Mouse (Mus musculus): ENCODE data around the gene 2300002M23Rik. TPM values are rescaled to one million over a fixed set of nuclear protein-coding genes. Genes with fewer than 3 reads are reported as not detected.
A peak's percentile ranks its signal among the peaks of the same experiment; 100 is the strongest.

2300002M23Rik gene
- polyA plus RNA-seq, 1 experiment: not detected

- no peak for TF ChIP-seq POLR2A (IDR thresholded peaks at IDR 0.05; ENCODE audit: low read depth, low read length)
- no peak for TF ChIP-seq CTCF (IDR thresholded peaks at IDR 0.05; ENCODE audit: extremely low read depth, insufficient read depth, insufficient read length, insufficient replicate concordance)
- 82% methylated on average over 4 of the region's 4 CpGs for WGBS
- DNase-seq (ENCODE audit: low read depth in 1 of 2, low spot score in 2 of 2): no peak
- Histone ChIP-seq H3K4me1 (ENCODE audit: control insufficient read depth, insufficient read depth, insufficient read length) (no peaks in the 10 kb centered on the region), H3K4me3 (ENCODE audit: extremely low read depth, insufficient read depth, insufficient read length) (no peak overlapping the region), H3K36me3 (ENCODE audit: control insufficient read depth, insufficient read depth, low read length) (no peaks in the 10 kb centered on the region), H3K27me3 (ENCODE audit: control insufficient read depth, insufficient read depth, low read length) (0 out of 2 replicates have a peak, but pooled peaks cover 2% of the 10 kb centered on the region), H3K27ac (ENCODE audit: insufficient read depth, low read length) (no peak overlapping the region)
Measured at GRCm38 (mm10) chr17:35537421-35537820, 29.8 kb upstream of the 2300002M23Rik start.

- Histone ChIP-seq H3K4me1 (ENCODE audit: control insufficient read depth, insufficient read depth, insufficient read length) (no peaks in the 10 kb centered on the region; the same call in 1 of the 2 replicates), H3K36me3 (ENCODE audit: control insufficient read depth, insufficient read depth, low read length) (no peaks in the 10 kb centered on the region), H3K4me3 (ENCODE audit: extremely low read depth, insufficient read depth, insufficient read length) (no peak overlapping the region), H3K27me3 (ENCODE audit: control insufficient read depth, insufficient read depth, low read length) (0 out of 2 replicates have a peak, but pooled peaks cover 2% of the 10 kb centered on the region), H3K27ac (ENCODE audit: insufficient read depth, low read length) (no peak overlapping the region)
- DNase-seq (ENCODE audit: low read depth in 1 of 2, low spot score in 2 of 2): no peak
- TF ChIP-seq CTCF (IDR thresholded peaks at IDR 0.05; ENCODE audit: extremely low read depth, insufficient read depth, insufficient read length, insufficient replicate concordance): no peak
- 86% methylated on average over 1 of the region's 1 CpGs for WGBS
Measured at GRCm38 (mm10) chr17:35538476-35538875, 28.8 kb upstream of the 2300002M23Rik start.

GRCm38 (mm10) chr17:35539540-35539939 lies 27.7 kb upstream of the 2300002M23Rik start:
- Histone ChIP-seq H3K27me3 (ENCODE audit: control insufficient read depth, insufficient read depth, low read length) (0 out of 2 replicates have a peak, but pooled peaks cover 2% of the 10 kb centered on the region), H3K27ac (ENCODE audit: insufficient read depth, low read length) (no peak overlapping the region), H3K4me3 (ENCODE audit: extremely low read depth, insufficient read depth, insufficient read length) (no peak overlapping the region), H3K4me1 (ENCODE audit: control insufficient read depth, insufficient read depth, insufficient read length) (no peaks in the 10 kb centered on the region; the same call in 1 of the 2 replicates), H3K36me3 (ENCODE audit: control insufficient read depth, insufficient read depth, low read length) (no peaks in the 10 kb centered on the region)
- no peak for TF ChIP-seq POLR2A (IDR thresholded peaks at IDR 0.05; ENCODE audit: low read depth, low read length)
- TF ChIP-seq CTCF (IDR thresholded peaks at IDR 0.05; ENCODE audit: extremely low read depth, insufficient read depth, insufficient read length, insufficient replicate concordance): no peak
- no peak for DNase-seq (ENCODE audit: low read depth in 1 of 2, low spot score in 2 of 2)
- 57% methylated on average over 10 of the region's 10 CpGs for WGBS

GRCm38 (mm10) chr17:35542761-35543411 lies 24.4 kb upstream of the 2300002M23Rik start:
- DNase-seq (ENCODE audit: low read depth in 1 of 2, low spot score in 2 of 2): no peak
- no peak overlapping the region for H3K4me3 ChIP-seq (ENCODE audit: extremely low read depth, insufficient read depth, insufficient read length)
- WGBS: 78% methylated on average over 15 of the region's 15 CpGs
- no peaks in the 10 kb centered on the region; the same call in 1 of the 2 replicates for H3K4me1 ChIP-seq (ENCODE audit: control insufficient read depth, insufficient read depth, insufficient read length)
- H3K27me3 ChIP-seq (ENCODE audit: control insufficient read depth, insufficient read depth, low read length): no peaks in the 10 kb centered on the region
- TF ChIP-seq POLR2A (IDR thresholded peaks at IDR 0.05; ENCODE audit: low read depth, low read length) (no peak), CTCF (IDR thresholded peaks at IDR 0.05; ENCODE audit: extremely low read depth, insufficient read depth, insufficient read length, insufficient replicate concordance) (no peak)
- no peak overlapping the region for H3K27ac ChIP-seq (ENCODE audit: insufficient read depth, low read length)
- H3K36me3 ChIP-seq (ENCODE audit: control insufficient read depth, insufficient read depth, low read length): no peaks in the 10 kb centered on the region

- 64% methylated on average over 14 of the region's 14 CpGs for WGBS
- H3K27me3 ChIP-seq (ENCODE audit: control insufficient read depth, insufficient read depth, low read length): no peaks in the 10 kb centered on the region
- no peak overlapping the region for H3K27ac ChIP-seq (ENCODE audit: insufficient read depth, low read length)
- no peaks in the 10 kb centered on the region for H3K36me3 ChIP-seq (ENCODE audit: control insufficient read depth, insufficient read depth, low read length)
- H3K4me3 ChIP-seq (ENCODE audit: extremely low read depth, insufficient read depth, insufficient read length): no peak overlapping the region
- no peaks in the 10 kb centered on the region; the same call in 1 of the 2 replicates for H3K4me1 ChIP-seq (ENCODE audit: control insufficient read depth, insufficient read depth, insufficient read length)
- TF ChIP-seq CTCF (IDR thresholded peaks at IDR 0.05; ENCODE audit: extremely low read depth, insufficient read depth, insufficient read length, insufficient replicate concordance) (no peak), POLR2A (IDR thresholded peaks at IDR 0.05; ENCODE audit: low read depth, low read length) (no peak)
- no peak for DNase-seq (ENCODE audit: low read depth in 1 of 2, low spot score in 2 of 2)
Measured at GRCm38 (mm10) chr17:35543412-35543861, 23.8 kb upstream of the 2300002M23Rik start.

- Histone ChIP-seq H3K4me1 (ENCODE audit: control insufficient read depth, insufficient read depth, insufficient read length) (no peaks in the 10 kb centered on the region; the same call in 1 of the 2 replicates), H3K27ac (ENCODE audit: insufficient read depth, low read length) (no peak overlapping the region), H3K4me3 (ENCODE audit: extremely low read depth, insufficient read depth, insufficient read length) (no peak overlapping the region), H3K36me3 (ENCODE audit: control insufficient read depth, insufficient read depth, low read length) (no peaks in the 10 kb centered on the region), H3K27me3 (ENCODE audit: control insufficient read depth, insufficient read depth, low read length) (no peaks in the 10 kb centered on the region)
- TF ChIP-seq CTCF (IDR thresholded peaks at IDR 0.05; ENCODE audit: extremely low read depth, insufficient read depth, insufficient read length, insufficient replicate concordance) (no peak), POLR2A (IDR thresholded peaks at IDR 0.05; ENCODE audit: low read depth, low read length) (no peak)
- DNase-seq (ENCODE audit: low read depth in 1 of 2, low spot score in 2 of 2): no peak
- 56% methylated on average over 6 of the region's 6 CpGs for WGBS
Measured at GRCm38 (mm10) chr17:35544001-35544400, 23.2 kb upstream of the 2300002M23Rik start.

GRCm38 (mm10) chr17:35544680-35545079 lies 22.6 kb upstream of the 2300002M23Rik start:
- Histone ChIP-seq H3K27me3 (ENCODE audit: control insufficient read depth, insufficient read depth, low read length) (no peaks in the 10 kb centered on the region), H3K36me3 (ENCODE audit: control insufficient read depth, insufficient read depth, low read length) (no peaks in the 10 kb centered on the region), H3K27ac (ENCODE audit: insufficient read depth, low read length) (no peak overlapping the region), H3K4me3 (ENCODE audit: extremely low read depth, insufficient read depth, insufficient read length) (no peak overlapping the region), H3K4me1 (ENCODE audit: control insufficient read depth, insufficient read depth, insufficient read length) (no peaks in the 10 kb centered on the region; the same call in 1 of the 2 replicates)
- DNase-seq (ENCODE audit: low read depth in 1 of 2, low spot score in 2 of 2): peak in 1 of 2 experiments; percentile 37
- WGBS: 37% methylated on average over 6 of the region's 6 CpGs
- peak; percentile 48; the same call in 1 of the 2 replicates for TF ChIP-seq CTCF (IDR thresholded peaks at IDR 0.05; ENCODE audit: extremely low read depth, insufficient read depth, insufficient read length, insufficient replicate concordance)
- no peak for TF ChIP-seq POLR2A (IDR thresholded peaks at IDR 0.05; ENCODE audit: low read depth, low read length)
